Mouse (Mus musculus) ZHBTc4 (cell line): ENCODE measurements at regions not wholly inside any gene's neighbourhood (a gene's known extent, or its start where the extent isn't known, plus 50 kb on each side); places are given as distances from the start of the nearest gene placed in this dataset.

Experiments
- DNase-seq: peaks from one replicate; pipeline ENCODE4 v3.0.0-alpha.2; 2011; ENCODE audit warnings: low read depth, low spot score

GRCm38 (mm10) chr16:5538836-5539510 lies 283.2 kb upstream of the Eef2kmt start:
- DNase-seq, result no peak

- peak; percentile 87 for DNase-seq
These were observed 281.8 kb upstream of the Eef2kmt start for GRCm38 (mm10) chr16:5537286-5538204.

- DNase-seq, result no peak
These were observed 280.8 kb upstream of the Eef2kmt start for GRCm38 (mm10) chr16:5536515-5536972.

- DNase-seq, result peak; percentile 74
These were observed 279.6 kb upstream of the Eef2kmt start for GRCm38 (mm10) chr16:5535414-5535813.

- DNase-seq, result no peak
These were observed 279.1 kb upstream of the Eef2kmt start for GRCm38 (mm10) chr16:5534862-5535261.

GRCm38 (mm10) chr16:5534385-5534784 lies 278.6 kb upstream of the Eef2kmt start:
- no peak for DNase-seq

GRCm38 (mm10) chr16:5532281-5532680 lies 276.5 kb upstream of the Eef2kmt start:
- DNase-seq, result no peak

GRCm38 (mm10) chr16:5529823-5530222 lies 274.0 kb upstream of the Eef2kmt start:
- no peak for DNase-seq

- DNase-seq, result no peak
These were observed 272.2 kb upstream of the Eef2kmt start for GRCm38 (mm10) chr16:5527936-5528335.

GRCm38 (mm10) chr16:5524375-5524774 lies 268.6 kb upstream of the Eef2kmt start:
- no peak for DNase-seq

- DNase-seq, result no peak
These were observed 267.7 kb upstream of the Eef2kmt start for GRCm38 (mm10) chr16:5523402-5524021.

GRCm38 (mm10) chr16:5517746-5518145 lies 262.0 kb upstream of the Eef2kmt start:
- no peak for DNase-seq

GRCm38 (mm10) chr16:5515867-5516266 lies 260.1 kb upstream of the Eef2kmt start:
- DNase-seq, result no peak

- DNase-seq, result no peak
These were observed 251.5 kb upstream of the Eef2kmt start for GRCm38 (mm10) chr16:5507261-5507660.

GRCm38 (mm10) chr16:5501961-5502360 lies 246.2 kb upstream of the Eef2kmt start:
- no peak for DNase-seq

- no peak for DNase-seq
These were observed 240.4 kb upstream of the Eef2kmt start for GRCm38 (mm10) chr16:5496051-5496685.

GRCm38 (mm10) chr16:5493352-5493751 lies 237.6 kb upstream of the Eef2kmt start:
- DNase-seq, result peak; percentile 17

GRCm38 (mm10) chr16:5487259-5487658 lies 231.5 kb upstream of the Eef2kmt start:
- no peak for DNase-seq

GRCm38 (mm10) chr16:5483337-5483736 lies 227.6 kb upstream of the Eef2kmt start:
- DNase-seq, result no peak

GRCm38 (mm10) chr16:5480148-5480547 lies 224.4 kb upstream of the Eef2kmt start:
- no peak for DNase-seq

- DNase-seq, result no peak
These were observed 223.2 kb upstream of the Eef2kmt start for GRCm38 (mm10) chr16:5478970-5479369.

- peak; percentile 77 for DNase-seq
These were observed 215.5 kb upstream of the Eef2kmt start for GRCm38 (mm10) chr16:5471321-5471720.
